Comparison of ENCODE assay signal across 8 mouse cellular contexts in the genomic region with DNA sequence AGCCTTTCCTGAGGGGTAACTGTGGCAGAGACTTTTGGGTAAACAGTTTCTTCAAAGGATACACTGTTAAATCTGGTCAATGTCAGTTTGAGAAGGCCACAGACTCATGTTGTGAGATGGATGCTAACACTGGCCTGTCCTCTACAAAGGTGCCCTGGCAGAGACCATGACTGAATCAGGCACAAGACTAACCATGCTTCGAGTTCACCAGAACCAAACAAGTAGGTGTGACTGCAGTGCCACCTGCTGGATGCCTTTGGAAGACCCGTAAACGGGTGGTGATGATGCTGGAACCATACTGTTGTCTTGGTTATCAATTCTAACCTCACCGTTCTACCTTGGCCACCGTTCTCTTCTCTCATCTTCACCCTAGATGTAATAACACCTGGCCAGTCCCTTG. TPM values are rescaled to one million over a fixed set of nuclear protein-coding genes. Genes with fewer than 3 reads are reported as not detected.
DNase-seq lines count a peak whose midpoint lies in the region; ATAC-seq and TF ChIP-seq lines count a peak whose summit lies in the region.

No protein-coding gene starts in this region.

- no peaks in the 10 kb centered on the region for H3K79me2 ChIP-seq in C2C12 (ENCODE audit: control insufficient read depth, insufficient read depth)

- peaks cover 41% of the 10 kb centered on the region for H3K27me3 ChIP-seq in C2C12 (ENCODE audit: control insufficient read depth, insufficient read depth, insufficient read length)
- no peaks in the 10 kb centered on the region for H3K27me3 ChIP-seq in kidney, embryonic 16.5 days (ENCODE audit: insufficient read depth, low read length)
- H3K27me3 ChIP-seq in liver, embryonic 11.5 days (replicated peaks; ENCODE audit: control insufficient read depth, insufficient read depth, low read length), result no peaks in the 10 kb centered on the region
- no peaks in the 10 kb centered on the region for H3K27me3 ChIP-seq in neural tube, embryonic 13.5 days
- H3K27me3 ChIP-seq in thymus, adult 2 months (ENCODE audit: control insufficient read depth, insufficient read depth, low read length), result no peaks in the 10 kb centered on the region

- no peaks in the 10 kb centered on the region for H3K79me3 ChIP-seq in C2C12 (ENCODE audit: low read depth)

- no peak overlapping the region for H3K27ac ChIP-seq in kidney, embryonic 16.5 days (ENCODE audit: low read length)
- H3K27ac ChIP-seq in liver, embryonic 11.5 days (ENCODE audit: low read depth, low read length), result no peak overlapping the region
- no peak overlapping the region for H3K27ac ChIP-seq in neural tube, embryonic 13.5 days (replicated peaks)
- no peak overlapping the region for H3K27ac ChIP-seq in thymus, adult 2 months (ENCODE audit: control insufficient read depth, insufficient read depth, low read length)

- peak; percentile 63; the same call in 1 of the 2 replicates for ATAC-seq in kidney, embryonic 16.5 days (ENCODE audit: low FRiP score, low TSS enrichment)
- peak; percentile 31; the same call in 1 of the 2 replicates for ATAC-seq in liver, embryonic 11.5 days (replicated peaks; ENCODE audit: low FRiP score)
- ATAC-seq in neural tube, embryonic 13.5 days (ENCODE audit: low read depth), result peak; percentile 66

- H3K4me3 ChIP-seq in C2C12 (ENCODE audit: insufficient read depth, poor library complexity, severe bottlenecking), result no peak overlapping the region
- H3K4me3 ChIP-seq in kidney, embryonic 16.5 days (ENCODE audit: low read length), result no peak overlapping the region
- no peak overlapping the region for H3K4me3 ChIP-seq in liver, embryonic 11.5 days (ENCODE audit: low read depth, low read length)
- H3K4me3 ChIP-seq in neural tube, embryonic 13.5 days, result no peak overlapping the region
- no peak overlapping the region for H3K4me3 ChIP-seq in thymus, adult 2 months (ENCODE audit: control insufficient read depth, insufficient read depth, low read length)

- H3K4me2 ChIP-seq in kidney, embryonic 16.5 days (replicated peaks; ENCODE audit: low read depth, low read length), result no peak overlapping the region
- H3K4me2 ChIP-seq in liver, embryonic 11.5 days, result no peak overlapping the region
- H3K4me2 ChIP-seq in neural tube, embryonic 13.5 days, result no peak overlapping the region

- DNase-seq in adrenal gland, adult 8-10 months, result peak; percentile 52
- DNase-seq in embryo, embryonic 11 days, result peak; percentile 86
- peak; percentile 52 to 77 for DNase-seq in gastrocnemius, postnatal 4 days (ENCODE audit: low spot score in 2 of 2)
- peak; percentile 49 for DNase-seq in liver, embryonic 11.5 days (ENCODE audit: low spot score)
- DNase-seq in thymus, adult 2 months, result peak; percentile 54

- no peaks in the 10 kb centered on the region for H3K36me3 ChIP-seq in C2C12 (ENCODE audit: control insufficient read depth, insufficient read depth)
- no peaks in the 10 kb centered on the region for H3K36me3 ChIP-seq in kidney, embryonic 16.5 days (ENCODE audit: insufficient read depth, low read length)
- H3K36me3 ChIP-seq in liver, embryonic 11.5 days (ENCODE audit: control insufficient read depth, insufficient read depth, low read length), result no peaks in the 10 kb centered on the region
- no peaks in the 10 kb centered on the region for H3K36me3 ChIP-seq in neural tube, embryonic 13.5 days
- H3K36me3 ChIP-seq in thymus, adult 2 months (ENCODE audit: control insufficient read depth, insufficient read depth, low read length), result no peaks in the 10 kb centered on the region

- 12% methylated on average over 5 of the region's 5 CpGs for WGBS in kidney, embryonic 16.5 days
- 11% methylated on average over 5 of the region's 5 CpGs for WGBS in liver, embryonic 11.5 days
- 18% methylated on average over 5 of the region's 5 CpGs for WGBS in neural tube, embryonic 13.5 days
- 21% methylated on average over 5 of the region's 5 CpGs for whole genome bisulfite sequencing in thymus, adult 2 months

- H3K9ac ChIP-seq in kidney, embryonic 16.5 days (replicated peaks; ENCODE audit: low read length), result no peak overlapping the region
- H3K9ac ChIP-seq in liver, embryonic 11.5 days (ENCODE audit: low read depth, low read length), result no peak overlapping the region
- no peak overlapping the region for H3K9ac ChIP-seq in neural tube, embryonic 13.5 days

- no peaks in the 10 kb centered on the region for H3K9me3 ChIP-seq in kidney, embryonic 16.5 days (ENCODE audit: low read length)
- H3K9me3 ChIP-seq in liver, embryonic 11.5 days (ENCODE audit: control insufficient read depth, low read length), result no peaks in the 10 kb centered on the region
- no peaks in the 10 kb centered on the region for H3K9me3 ChIP-seq in neural tube, embryonic 13.5 days

- TF ChIP-seq POLR2A in thymus, adult 2 months (IDR thresholded peaks at IDR 0.05; ENCODE audit: control insufficient read depth, extremely low read depth, insufficient read depth, low read length, poor library complexity), result no peak

- peak; percentile 76 for TF ChIP-seq CTCF in C2C12 (IDR thresholded peaks at IDR 0.05; ENCODE audit: control insufficient read depth, insufficient read depth, insufficient read length)
- no peak for TF ChIP-seq CTCF in thymus, adult 2 months (IDR thresholded peaks at IDR 0.05; ENCODE audit: borderline replicate concordance, control insufficient read depth, extremely low read depth, insufficient read depth, low read length, poor library complexity)

- H3ac ChIP-seq in C2C12 (ENCODE audit: control insufficient read depth, insufficient read length, low read depth), result no peak overlapping the region

- H3K4me1 ChIP-seq in kidney, embryonic 16.5 days (ENCODE audit: insufficient read depth, low read length), result no peaks in the 10 kb centered on the region
- no peaks in the 10 kb centered on the region for H3K4me1 ChIP-seq in liver, embryonic 11.5 days (replicated peaks; ENCODE audit: control insufficient read depth, insufficient read depth, low read length)
- peaks cover 29% of the 10 kb centered on the region for H3K4me1 ChIP-seq in neural tube, embryonic 13.5 days (replicated peaks)
- no peaks in the 10 kb centered on the region for H3K4me1 ChIP-seq in thymus, adult 2 months (replicated peaks; ENCODE audit: control insufficient read depth, insufficient read depth, low read length)

TF ChIP-seq in C2C12, 6 proteins besides CTCF, POLR2A, EP300 and RAD21:
- no peak for TF ChIP-seq USF1 (IDR thresholded peaks at IDR 0.05; ENCODE audit: low read depth)
TF ChIP-seq in C2C12: peak in this region for 0.

RNA-seq across cellular contexts. Expression of gene Chrna4, which starts 16.8 kb away (rescaled TPM):
- polyA plus RNA-seq in C2C12 (2012; fragmentation: generic; extraction: Trizol), result not detected
- total RNA-seq in adrenal gland, adult 8-10 months (2022), result 10 to 100 TPM; 12.0 to 27.7 (median 20.5) TPM
- total RNA-seq in gastrocnemius, postnatal 4 days (2021), result 1 to 10 TPM; 2.9 to 3.8 TPM
- 4.3 TPM in 2 replicates for polyA plus RNA-seq in kidney, embryonic 16.5 days (2015; fragmentation: Nextera tagmentation; extraction: Ambion mirVana)
- polyA plus RNA-seq in liver, embryonic 11.5 days (2014; fragmentation: Nextera tagmentation; extraction: Ambion mirVana), result 1.2 and 1.6 TPM in 2 replicates
- 42.9 and 43.0 TPM in 2 replicates for polyA plus RNA-seq in neural tube, embryonic 13.5 days (2015; fragmentation: Nextera tagmentation; extraction: Ambion mirVana)
- 0.18 and 0.27 TPM in 2 replicates for polyA plus RNA-seq in thymus, adult 2 months (2012; rRNA removed)
